Mouse (Mus musculus) gastrocnemius, adult 8-10 months (tissue): Measurements from ENCODE around the gene 9230102O04Rik. TPM values are rescaled to one million over a fixed set of nuclear protein-coding genes. Genes with fewer than 3 reads are reported as not detected.
A peak's percentile ranks its signal among the peaks of the same experiment; 100 is the strongest.

Experiments
- DNase-seq, 2 experiments: peaks; one replicate each; pipeline ENCODE4 v3.0.0; 2022; ENCODE audit warnings: low spot score in 2 of 2
- total RNA-seq, 4 experiments: library from RNA; stranded (reverse); gene quantifications; 2 replicates each; pipeline ENCODE4 v1.2.4; 2022

Gene 9230102O04Rik
- total RNA-seq, 4 experiments from 2014 or later, result not detected

DNA sequence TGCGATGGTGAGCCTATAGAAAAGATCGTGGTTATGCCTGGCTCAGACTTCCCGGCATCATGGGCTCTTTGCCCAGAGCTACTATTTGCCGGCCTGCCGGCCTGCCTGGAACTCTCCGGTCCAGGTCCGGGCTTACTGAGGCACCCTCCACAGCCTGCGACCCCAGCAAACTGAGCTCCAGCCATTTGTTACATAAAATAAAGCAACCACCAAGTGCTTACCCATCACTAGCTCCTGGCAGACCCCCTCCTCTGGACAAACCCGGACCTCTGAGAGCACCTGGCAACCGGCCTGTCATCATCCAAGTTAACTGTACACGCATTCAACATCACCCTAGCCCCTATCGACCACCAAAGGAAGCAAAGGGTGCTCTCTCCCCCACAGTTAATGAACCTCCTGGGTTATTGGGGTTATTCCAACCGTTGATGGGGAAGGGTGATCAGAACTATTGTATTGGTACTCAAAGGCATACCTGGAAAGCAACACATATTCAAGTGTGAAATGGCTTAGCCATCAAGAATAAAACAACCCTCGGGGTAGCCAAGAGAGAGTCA, 4.0 kb downstream of the 9230102O04Rik start:
- no peak for DNase-seq

DNA sequence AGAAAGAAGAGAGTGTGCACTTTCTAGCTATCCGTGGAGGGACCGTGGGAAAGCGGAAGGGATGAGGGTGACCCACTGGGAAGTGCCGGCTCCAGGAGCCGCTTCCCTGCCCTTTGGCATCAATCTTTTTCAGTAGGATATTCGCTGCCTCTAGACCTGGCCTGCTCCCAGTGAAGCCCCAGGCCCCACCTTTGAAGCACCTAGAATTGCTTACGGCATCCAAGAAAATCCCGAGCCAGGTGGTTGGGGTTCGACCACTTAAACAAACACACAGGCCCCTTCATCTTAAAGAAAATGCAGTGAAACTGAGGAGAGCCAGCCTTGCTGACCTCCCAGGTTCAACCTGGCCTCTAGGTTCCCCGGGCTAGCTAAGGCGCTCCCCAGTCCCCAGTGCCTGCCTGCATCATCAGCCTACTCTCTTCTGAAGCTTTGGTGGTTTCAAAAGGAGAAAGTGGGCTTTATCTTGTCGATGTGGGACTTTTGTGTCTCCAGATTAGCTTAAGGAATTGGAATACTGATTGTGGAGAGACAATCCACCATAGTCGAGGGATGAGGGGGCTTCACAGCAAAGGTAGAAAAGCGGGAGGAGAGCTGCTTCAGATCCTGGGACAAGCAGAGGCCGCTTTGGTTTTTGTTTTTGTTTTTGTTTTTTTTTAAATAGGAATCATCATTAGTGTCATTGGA, 4.7 kb downstream of the 9230102O04Rik start:
- DNase-seq, result no peak

DNA sequence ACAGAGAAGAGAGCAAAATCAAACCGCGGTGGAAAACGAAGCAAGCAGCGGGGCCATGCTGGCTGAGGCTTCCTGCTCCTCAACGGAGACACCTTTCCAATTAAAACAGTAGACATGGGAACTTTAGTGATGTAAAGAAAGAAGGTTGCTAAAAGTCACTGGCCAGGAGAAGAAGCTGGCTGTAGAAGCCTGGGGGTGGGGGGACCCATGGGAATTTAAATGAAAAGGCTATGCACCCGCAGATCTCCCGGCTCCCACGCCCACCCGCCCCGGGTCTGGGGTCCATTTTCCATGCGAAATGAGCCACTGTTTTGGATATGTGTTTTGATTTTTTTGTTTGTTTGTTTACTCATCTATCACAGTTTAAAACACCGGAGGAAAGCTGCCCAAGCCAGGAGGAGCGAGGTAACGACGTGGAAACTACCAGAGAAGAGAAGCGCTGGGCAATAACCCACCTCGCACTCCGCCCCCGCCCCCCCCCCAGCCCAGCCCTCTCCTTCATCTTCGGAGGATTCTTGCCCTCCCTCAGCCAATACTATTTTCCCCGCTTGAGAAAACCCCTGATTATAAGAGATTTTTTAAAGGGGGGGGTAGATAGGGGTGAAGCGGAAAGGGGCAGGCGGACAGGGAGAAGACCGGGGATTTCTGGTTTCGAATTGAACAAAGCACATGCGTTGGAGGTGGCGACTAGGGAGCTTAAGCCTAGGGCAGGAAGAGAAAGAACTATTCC, 5.4 kb downstream of the 9230102O04Rik start:
- DNase-seq, result no peak

DNA sequence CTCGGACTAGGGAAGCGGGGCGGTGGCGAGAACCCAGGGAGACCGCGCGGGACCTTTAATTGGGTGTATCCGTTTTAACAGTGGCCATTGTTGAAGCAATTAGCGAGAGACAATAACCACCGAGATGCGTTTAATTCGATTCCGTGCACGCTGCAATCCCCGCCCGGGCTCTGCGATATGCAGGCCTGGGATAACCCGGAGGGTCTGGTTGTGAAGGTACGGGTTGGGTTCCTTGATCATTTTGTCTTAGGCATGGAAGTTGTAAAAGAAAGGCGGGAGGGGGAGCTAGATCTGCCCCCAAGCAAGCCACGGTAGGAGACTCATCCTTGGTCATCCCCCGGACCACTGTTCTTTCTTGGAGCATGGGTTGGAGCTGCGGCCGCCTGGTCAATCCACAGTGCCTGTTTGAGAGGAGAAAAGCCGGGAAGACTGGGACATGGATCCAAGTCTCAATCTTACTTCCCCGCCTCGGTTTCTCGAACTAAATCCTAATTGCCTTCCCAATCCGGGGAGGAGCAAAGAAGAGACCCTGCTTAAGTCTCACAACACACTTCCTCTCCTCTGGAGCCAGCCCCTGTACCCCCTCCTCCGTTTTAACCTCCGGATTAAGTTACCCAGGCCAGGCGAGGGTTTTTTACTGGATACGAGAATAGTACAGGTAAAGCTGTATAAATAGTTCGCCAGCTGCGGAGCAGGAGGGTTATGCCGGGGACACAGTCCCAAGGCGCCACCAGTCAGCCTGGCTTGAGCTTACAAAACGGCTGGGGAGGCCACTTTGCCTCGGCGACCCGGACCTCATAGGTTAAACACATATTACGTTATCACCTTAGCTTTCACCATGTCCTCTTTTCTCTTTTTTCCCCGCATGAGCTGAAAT, 6.2 kb downstream of the 9230102O04Rik start:
- no peak for DNase-seq

DNA sequence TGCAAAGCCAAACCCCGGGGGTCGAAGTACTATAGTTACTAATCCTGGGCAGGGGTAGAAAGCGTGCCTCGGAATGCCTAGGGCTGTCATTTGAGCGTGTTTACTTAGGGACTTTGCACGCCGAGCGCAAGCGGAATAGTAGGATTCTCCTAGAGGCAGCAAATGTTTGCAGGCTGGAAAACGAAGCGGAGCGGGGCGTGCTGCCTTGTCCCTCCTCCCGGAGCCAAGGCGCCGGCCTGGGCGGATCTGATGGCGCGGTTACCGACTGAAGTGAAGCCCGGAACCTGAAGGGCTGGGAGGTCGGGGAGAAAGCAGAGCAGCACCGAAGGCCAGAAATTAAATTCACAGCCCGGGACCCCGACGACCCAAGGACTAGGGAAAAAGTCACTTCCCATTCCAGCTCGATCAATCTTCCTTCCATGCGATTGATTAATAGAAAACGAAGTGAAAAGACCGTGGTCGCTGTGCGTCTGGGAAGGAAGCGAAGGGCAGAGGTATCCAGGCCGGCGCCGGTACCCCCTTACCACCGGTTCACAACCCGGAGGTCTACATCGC, 6.9 kb downstream of the 9230102O04Rik start:
- DNase-seq, result no peak

DNA sequence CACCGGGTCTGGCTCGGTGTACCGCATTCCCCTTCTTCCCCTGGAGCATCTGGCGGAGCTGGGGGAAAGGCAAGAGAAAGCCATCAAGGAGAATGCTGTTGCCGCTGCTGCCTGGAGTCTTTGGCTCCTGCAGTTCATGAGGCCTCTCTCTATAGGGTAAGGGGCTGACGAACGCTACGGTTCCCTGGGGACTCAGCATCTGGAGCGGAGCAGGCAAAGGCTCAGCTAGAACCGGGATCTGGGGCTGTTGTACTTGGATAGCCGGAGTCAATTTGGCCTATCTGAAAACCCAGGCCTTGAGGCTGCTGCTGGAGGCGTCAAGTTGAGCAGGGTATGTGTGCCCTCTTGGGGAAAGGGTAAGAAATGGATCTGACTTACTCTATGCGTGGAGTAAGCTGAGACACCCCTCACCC, 7.7 kb downstream of the 9230102O04Rik start:
- DNase-seq, result no peak

DNA sequence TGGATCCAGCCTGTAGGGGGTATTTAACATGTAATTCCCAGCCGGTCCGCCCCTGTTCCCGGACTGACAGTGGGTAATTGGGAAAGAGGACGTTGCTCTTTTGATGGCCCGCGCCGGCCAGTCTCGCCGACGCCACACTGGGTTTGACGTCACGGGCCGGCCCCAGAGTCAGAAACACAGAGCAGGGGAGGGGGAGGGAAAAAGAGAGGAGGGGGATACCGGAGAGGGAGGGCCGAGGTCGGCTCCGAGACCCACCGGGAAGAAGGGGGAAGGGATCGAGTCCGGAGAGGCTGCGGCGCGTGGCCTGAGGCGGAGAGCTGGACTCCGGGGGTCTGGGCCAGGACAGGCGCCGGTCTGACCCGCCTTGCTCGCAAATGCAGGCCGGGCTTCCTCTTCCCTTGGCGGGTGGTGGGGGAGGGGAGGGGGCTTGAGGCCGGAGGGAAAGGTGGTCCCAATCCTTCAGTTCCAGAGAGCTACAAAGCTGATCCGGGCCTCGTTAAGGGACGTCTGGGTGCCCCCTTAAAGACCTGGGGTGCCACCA, 8.2 kb downstream of the 9230102O04Rik start, which contains the start of gene 4930412O13Rik:
TSS of gene 4930412O13Rik (plus strand) at position 202 of the 541 bp plus-strand sequence.
- no peak for DNase-seq

DNA sequence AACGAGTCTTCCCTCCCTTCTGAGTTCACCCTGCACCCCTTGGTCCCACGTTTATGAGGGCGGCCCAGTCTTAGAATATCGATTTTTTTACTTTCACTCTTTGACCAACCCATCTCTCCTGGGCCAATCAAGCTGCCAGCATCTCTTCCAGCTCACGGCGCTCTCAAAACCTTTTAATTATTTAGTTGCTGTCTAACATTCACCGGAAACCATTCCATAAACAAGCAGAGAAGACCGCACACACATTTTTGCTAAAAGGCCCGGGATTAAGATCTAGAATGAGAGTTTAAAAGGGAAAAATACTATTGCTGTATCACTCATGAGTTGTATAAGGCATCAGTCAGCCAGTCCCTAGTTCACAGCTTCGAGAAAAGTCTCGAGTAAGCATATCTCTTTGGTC, 9.1 kb downstream of the 9230102O04Rik start:
- DNase-seq, result no peak

DNA sequence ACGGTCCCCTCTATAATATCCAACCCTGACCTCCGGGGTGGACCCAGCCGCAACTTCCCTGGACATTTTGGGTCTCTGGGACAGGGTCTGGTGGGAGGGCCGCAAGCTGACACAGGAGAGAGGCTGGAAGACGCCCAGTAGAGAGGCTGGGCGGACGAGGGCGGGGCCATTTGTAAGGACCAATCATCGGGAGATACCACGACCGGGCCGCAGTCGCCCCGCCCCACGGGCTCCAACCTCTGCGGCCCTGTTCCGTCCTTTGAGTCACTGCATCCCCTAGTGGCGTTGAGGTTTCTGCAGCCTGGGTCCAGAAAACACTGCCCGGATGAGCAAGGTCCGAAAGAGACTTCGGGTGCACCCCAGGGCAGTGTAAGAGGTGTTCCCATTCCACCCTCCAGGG, 9.8 kb downstream of the 9230102O04Rik start:
- DNase-seq, result peak; percentile 84 to 87

DNA sequence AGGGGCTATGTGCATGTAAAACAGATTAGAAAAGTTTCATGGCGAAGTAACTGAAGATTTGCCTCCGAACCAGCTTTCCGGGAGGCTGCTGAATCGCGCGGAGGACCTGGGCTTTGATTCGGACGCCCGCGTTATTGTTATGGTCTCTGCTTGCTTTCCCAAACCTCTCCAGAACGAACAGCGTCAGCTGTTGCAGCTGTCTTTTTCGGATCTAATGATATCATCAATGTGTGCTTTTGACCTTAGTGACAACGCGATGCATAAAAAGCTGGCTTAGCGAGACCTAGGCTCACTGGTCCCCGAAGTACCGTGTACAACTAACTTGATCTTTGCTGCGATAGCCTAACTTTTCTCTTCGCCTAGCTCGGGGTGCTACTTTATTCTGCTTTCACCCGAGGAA, 10.2 kb downstream of the 9230102O04Rik start:
- no peak for DNase-seq

DNA sequence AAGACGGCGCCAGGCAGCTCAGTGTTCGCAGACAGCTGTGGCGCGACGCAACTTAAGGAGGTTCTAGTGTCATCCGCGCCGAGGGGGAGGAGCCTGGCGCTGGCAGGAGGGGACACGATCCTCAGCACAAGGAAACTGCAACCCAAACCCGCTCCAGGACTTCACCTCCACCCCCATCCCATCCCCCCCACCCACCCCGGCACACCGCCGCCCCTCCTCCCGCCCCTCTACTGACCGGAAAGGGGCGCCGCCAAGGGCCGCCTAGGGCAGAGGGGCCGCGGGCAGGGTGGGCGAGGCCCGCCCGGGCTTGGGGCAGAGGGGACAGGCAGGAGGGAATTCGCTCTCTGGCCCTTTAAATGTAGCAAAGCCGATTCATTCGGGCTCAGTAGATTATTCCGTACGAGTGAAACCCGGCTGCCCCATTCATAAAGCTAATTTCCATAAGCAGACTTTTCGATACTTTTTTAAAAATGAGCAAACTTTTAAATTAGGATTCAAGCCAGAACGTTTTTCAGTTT, 10.7 kb downstream of the 9230102O04Rik start:
- no peak for DNase-seq

DNA sequence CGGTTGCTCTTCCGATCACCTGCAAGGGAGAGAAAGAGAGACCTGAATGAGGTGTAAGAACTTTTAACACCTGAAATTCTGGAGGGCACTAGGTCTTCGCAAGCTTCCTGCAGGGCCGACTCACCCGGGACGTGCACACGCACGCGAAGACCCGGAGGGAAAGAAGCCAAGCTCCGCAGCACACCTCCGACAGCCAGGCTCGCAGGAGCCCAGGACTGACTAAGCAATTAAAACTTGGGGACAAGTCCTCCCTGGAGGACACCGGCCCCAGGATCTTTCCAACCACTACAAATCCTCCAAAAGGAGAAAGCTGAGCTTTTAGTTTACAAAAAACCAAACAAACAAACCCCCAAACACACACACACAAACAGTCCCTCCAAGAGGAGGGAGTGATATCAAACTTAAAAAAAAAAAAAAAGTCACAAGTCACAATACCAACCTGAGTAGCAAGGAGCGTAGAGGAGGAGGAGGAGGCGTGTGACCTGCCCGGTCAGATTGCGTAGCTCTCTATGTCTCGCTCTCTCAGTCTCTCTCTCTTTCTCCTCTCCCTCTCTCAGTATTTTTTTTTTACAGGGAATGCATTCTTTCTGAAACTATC, 11.3 kb downstream of the 9230102O04Rik start:
- DNase-seq, result no peak

DNA sequence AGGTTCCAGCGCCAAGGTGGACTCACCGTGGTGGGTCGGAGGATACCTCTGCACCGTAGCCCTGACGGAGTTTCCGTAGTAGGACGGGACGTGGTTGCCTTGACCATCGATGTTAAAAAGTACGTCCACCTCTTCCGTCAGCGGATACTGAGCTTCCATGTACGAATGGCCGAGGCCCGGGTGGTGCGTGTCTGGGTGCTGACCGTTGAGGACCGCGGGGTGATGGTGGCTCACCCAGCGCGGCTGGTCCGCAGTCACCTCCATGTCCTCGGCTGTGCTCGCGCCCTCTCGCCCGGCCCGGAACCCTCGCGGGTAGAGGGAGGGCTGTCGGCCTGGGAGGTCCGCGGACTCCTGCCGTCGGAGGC, 12.0 kb downstream of the 9230102O04Rik start:
- no peak for DNase-seq

DNA sequence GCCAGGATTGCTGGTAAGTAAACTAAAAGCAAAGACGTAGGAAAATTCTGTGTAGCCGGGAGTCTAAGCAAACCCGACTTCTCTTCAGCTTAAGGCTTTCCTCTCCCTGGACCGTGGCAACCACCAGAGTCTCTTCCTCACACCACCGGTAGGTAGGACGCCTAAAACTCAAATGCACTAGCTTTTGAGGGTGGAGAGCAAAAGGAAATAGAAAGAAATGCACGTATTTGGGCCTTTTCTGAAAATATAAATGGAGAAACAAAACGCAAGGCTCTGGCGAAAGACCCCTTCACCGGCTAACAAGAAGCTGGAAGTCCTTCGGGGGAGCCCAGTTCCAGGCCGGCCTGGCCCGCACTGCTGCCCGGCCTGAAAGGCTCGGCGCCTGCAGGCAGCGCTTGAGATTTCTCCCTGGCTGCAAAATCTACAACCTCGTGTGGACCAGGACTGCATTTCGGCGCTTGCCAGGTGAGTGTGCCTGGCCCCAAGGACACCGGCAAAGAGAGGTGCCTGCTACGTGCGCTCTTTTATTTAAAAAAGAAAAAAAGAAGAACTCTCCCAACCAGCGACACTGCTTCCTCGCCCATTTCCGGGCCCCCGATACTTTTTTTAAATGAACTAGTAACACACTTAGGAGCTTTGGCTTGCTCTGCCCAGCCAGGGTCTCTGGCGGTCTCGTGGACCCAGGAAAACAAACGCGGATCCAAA, 12.6 kb downstream of the 9230102O04Rik start:
- no peak for DNase-seq

DNA sequence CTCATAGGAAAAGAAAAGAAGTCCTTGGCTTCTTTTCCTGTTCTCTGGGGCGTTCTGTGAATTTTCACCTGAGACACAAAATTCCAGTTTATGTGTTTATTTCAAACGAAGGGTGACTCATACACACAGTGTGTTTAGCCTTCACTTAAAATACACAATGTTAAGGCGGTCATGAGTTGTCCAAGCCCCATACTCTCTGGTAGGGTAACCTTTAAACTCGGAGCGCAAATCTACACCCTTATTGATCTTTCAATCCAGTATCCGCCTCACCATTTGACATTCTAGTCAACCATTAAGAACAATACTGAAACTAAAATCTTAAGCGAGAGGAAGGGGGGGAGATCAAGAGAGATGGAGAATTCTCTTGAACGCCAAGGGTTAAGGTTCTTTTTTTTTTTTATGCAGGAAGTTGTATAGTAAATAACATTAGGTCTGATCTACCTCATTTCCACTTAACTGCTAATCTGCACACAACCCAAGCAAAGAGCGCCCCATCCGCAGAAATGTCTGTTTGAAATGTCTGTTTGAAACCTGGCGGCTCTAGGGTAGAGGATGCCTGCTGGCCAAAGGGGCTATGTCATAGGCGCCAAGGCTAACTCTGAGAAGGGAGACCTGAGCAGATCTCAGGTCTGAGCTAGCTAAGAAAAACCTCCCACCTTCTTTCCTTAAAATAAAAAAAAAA, 13.5 kb downstream of the 9230102O04Rik start:
- DNase-seq, result no peak

DNA sequence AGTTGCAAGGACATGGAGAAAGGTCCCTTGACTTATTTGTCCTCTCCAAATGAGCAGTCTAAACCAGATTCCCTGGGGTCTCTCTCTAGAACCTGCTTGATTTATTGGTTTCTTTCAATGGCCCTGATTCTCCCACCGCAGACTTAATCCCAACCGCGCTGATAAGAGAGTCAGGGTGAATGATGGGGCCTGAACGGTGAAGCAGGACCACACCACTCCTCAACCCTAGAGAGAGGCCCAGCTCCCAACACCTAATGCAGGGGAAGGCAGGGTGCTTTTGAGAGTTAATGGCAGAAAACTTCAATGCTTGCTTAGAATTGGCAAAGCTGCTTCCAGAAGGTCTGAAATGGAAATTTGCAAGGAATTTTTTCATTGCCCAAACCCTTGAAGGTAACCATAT, 14.1 kb downstream of the 9230102O04Rik start:
- DNase-seq, result no peak

DNA sequence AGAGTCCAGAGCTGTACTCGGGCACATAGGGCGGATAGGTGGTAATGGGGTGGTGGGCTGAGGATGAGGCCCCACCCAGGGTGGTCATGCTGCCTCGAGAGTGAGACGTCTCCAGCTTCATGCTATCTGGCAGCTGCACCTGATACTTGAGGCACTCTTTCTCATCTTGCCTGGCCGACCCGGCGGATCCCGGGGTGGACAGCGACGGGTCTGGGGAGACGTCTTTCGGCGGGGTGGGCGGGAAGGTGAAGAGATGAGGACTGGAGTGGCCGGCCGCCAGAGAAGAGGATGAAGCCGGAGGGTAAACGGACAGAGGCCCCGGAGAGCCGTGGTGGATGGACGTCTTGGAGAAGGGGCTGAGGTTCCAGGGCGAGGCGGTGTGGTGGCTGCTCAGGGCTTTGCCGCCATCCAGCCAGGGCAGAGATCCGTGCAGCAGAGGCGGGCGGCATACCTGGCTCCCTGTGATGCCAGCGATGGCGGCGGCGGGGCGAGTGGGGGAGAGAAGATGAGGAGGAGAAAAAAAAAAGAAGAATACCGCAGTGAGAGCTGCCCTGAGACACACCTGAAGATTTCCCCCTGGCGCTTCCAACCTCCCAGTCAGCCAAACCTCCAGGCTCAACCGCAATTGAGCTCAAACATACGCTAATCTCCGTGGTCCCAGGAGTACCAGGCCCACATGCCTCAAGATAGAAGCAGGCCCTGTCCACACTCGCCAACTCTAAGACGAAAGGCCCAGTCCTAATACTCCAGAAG, 14.7 kb downstream of the 9230102O04Rik start:
- no peak for DNase-seq

DNA sequence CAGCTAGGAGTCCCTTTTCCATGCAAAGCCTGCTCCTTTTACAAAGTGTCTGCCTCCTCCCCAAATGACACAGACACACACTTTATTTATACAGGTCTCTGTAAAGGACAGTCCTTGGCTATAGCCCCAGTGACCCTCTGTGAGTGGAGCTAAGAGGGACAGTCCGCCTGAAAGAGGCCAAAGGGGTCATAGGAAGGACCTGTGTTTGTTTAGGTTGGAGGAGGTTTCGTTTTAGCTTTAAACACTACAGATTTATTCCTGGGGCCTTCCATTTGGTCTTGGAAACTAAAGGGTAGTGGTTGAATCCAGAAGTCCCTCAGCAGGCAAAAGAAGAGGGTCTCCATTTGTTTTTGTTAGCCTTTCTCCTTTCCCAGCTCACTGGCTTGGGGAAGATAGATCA, 15.6 kb downstream of the 9230102O04Rik start:
- DNase-seq, result no peak

DNA sequence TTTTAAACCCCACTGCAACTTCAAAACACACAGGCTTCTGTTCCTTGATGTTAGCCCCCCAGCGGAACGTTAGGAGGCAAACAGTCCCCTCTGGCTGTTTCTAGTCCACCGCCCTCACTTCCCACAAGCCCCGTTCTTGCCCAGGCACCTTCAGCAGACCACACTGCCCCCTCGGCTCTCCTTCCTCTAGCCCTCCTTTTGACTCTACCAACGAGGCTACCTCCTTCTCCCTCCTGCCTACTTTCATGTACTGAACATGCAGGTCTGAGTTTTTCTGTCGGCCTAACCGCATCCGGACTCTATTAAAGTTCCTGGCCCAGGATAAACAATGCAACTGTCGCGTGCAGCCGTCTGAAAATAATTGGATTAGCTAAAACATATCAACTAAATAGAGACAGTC, 16.7 kb downstream of the 9230102O04Rik start:
- no peak for DNase-seq
